Mouse (Mus musculus): ENCODE data around the gene Cps1.

Gene Cps1

GRCm38 (mm10) chr1:67122797-67123196, at the start of gene Cps1:
Gene Cps1 (plus strand): TSS chr1:67123026.
- DNase-seq (ENCODE audit: low read depth, low spot score): no peak

- DNase-seq (ENCODE audit: low read depth, low spot score): no peak
Measured at GRCm38 (mm10) chr1:67077739-67078138, 45.1 kb upstream of the Cps1 start.

- no peak for DNase-seq (ENCODE audit: low read depth, low spot score)
Measured at GRCm38 (mm10) chr1:67078666-67079065, 44.2 kb upstream of the Cps1 start.

GRCm38 (mm10) chr1:67079146-67079545, 43.7 kb upstream of the Cps1 start:
- DNase-seq (ENCODE audit: low read depth, low spot score): no peak

GRCm38 (mm10) chr1:67092473-67092872, 30.4 kb upstream of the Cps1 start:
- DNase-seq (ENCODE audit: low read depth, low spot score): no peak

- DNase-seq (ENCODE audit: low read depth, low spot score): no peak
Measured at GRCm38 (mm10) chr1:67099215-67099614, 23.6 kb upstream of the Cps1 start.

- DNase-seq (ENCODE audit: low read depth, low spot score): no peak
Measured at GRCm38 (mm10) chr1:67103476-67104248, 19.2 kb upstream of the Cps1 start.

- DNase-seq (ENCODE audit: low read depth, low spot score): no peak
Measured at GRCm38 (mm10) chr1:67111621-67112298, 11.1 kb upstream of the Cps1 start.

- DNase-seq (ENCODE audit: low read depth, low spot score): no peak
Measured at GRCm38 (mm10) chr1:67113343-67114030, 9.3 kb upstream of the Cps1 start.

GRCm38 (mm10) chr1:67116571-67116970, 6.3 kb upstream of the Cps1 start:
- no peak for DNase-seq (ENCODE audit: low read depth, low spot score)

GRCm38 (mm10) chr1:67117778-67118177, 5.0 kb upstream of the Cps1 start:
- no peak for DNase-seq (ENCODE audit: low read depth, low spot score)

GRCm38 (mm10) chr1:67125433-67125832, 2.6 kb downstream of the Cps1 start:
- no peak for DNase-seq (ENCODE audit: low read depth, low spot score)

GRCm38 (mm10) chr1:67143939-67144338, 21.1 kb downstream of the Cps1 start:
- peak; percentile 42 for DNase-seq (ENCODE audit: low read depth, low spot score)

GRCm38 (mm10) chr1:67151246-67151645, 28.4 kb downstream of the Cps1 start:
- DNase-seq (ENCODE audit: low read depth, low spot score): no peak

GRCm38 (mm10) chr1:67167283-67167682, 44.5 kb downstream of the Cps1 start:
- DNase-seq (ENCODE audit: low read depth, low spot score): no peak

GRCm38 (mm10) chr1:67181165-67181564, 58.3 kb downstream of the Cps1 start:
- peak; percentile 68 for DNase-seq (ENCODE audit: low read depth, low spot score)

- DNase-seq (ENCODE audit: low read depth, low spot score): no peak
Measured at GRCm38 (mm10) chr1:67182201-67182600, 59.4 kb downstream of the Cps1 start.

GRCm38 (mm10) chr1:67183532-67183931, 60.7 kb downstream of the Cps1 start:
- no peak for DNase-seq (ENCODE audit: low read depth, low spot score)

- DNase-seq (ENCODE audit: low read depth, low spot score): peak; percentile 70
Measured at GRCm38 (mm10) chr1:67184134-67184533, 61.3 kb downstream of the Cps1 start.

- no peak for DNase-seq (ENCODE audit: low read depth, low spot score)
Measured at GRCm38 (mm10) chr1:67197335-67197734, 74.5 kb downstream of the Cps1 start.

- DNase-seq (ENCODE audit: low read depth, low spot score): no peak
Measured at GRCm38 (mm10) chr1:67218339-67218944, 95.6 kb downstream of the Cps1 start.

- no peak for DNase-seq (ENCODE audit: low read depth, low spot score)
Measured at GRCm38 (mm10) chr1:67223666-67224065, 100.8 kb downstream of the Cps1 start.

Measured in A20 (cell line).